Mouse (Mus musculus) c-Kit-positive CD71-positive TER-119-negative erythroid progenitor cells, embryonic 14.5 days (primary cell): ENCODE data around the gene Gm525.
A peak's percentile ranks its signal among the peaks of the same experiment; 100 is the strongest.
"Not testable (repeated sequence)": the region's sequence is repeated elsewhere in the genome, so short reads cannot be mapped to it uniquely, and the experiment has no call there.

Source experiments
- DNase-seq: peaks from one replicate; pipeline ENCODE4 v3.0.0-alpha.2; 2013; ENCODE audit warnings: low read depth

Gm525 gene

GRCm38 (mm10) chr11:89073541-89073940 lies at the start of gene Gm525:
Gm525 (plus strand) TSS chr11:89073841.
- DNase-seq = no peak

GRCm38 (mm10) chr11:89024181-89024881 lies 49.3 kb upstream of the Gm525 start:
- DNase-seq = no peak

GRCm38 (mm10) chr11:89025603-89026002 lies 48.0 kb upstream of the Gm525 start:
- no peak for DNase-seq

- DNase-seq = no peak
Observed at GRCm38 (mm10) chr11:89026117-89026516, 47.5 kb upstream of the Gm525 start.

GRCm38 (mm10) chr11:89027955-89028361 lies 45.7 kb upstream of the Gm525 start:
- peak; percentile 40 for DNase-seq

- peak; percentile 55 for DNase-seq
Observed at GRCm38 (mm10) chr11:89028871-89029405, 44.7 kb upstream of the Gm525 start.

- DNase-seq = no peak
Observed at GRCm38 (mm10) chr11:89030552-89030951, 43.1 kb upstream of the Gm525 start.

GRCm38 (mm10) chr11:89031189-89031588 lies 42.5 kb upstream of the Gm525 start:
- no peak for DNase-seq

GRCm38 (mm10) chr11:89034592-89034991 lies 39.0 kb upstream of the Gm525 start:
- no peak for DNase-seq

GRCm38 (mm10) chr11:89035552-89035951 lies 38.1 kb upstream of the Gm525 start:
- no peak for DNase-seq

- DNase-seq = no peak
Observed at GRCm38 (mm10) chr11:89038496-89038895, 35.1 kb upstream of the Gm525 start.

GRCm38 (mm10) chr11:89039325-89039724 lies 34.3 kb upstream of the Gm525 start:
- DNase-seq = no peak

- not testable (repeated sequence) for DNase-seq
Observed at GRCm38 (mm10) chr11:89041073-89041472, 32.6 kb upstream of the Gm525 start.

- no peak for DNase-seq
Observed at GRCm38 (mm10) chr11:89043046-89043445, 30.6 kb upstream of the Gm525 start.

GRCm38 (mm10) chr11:89045501-89045900 lies 28.1 kb upstream of the Gm525 start:
- DNase-seq = not testable (repeated sequence)

GRCm38 (mm10) chr11:89046021-89046420 lies 27.6 kb upstream of the Gm525 start:
- no peak for DNase-seq

- no peak for DNase-seq
Observed at GRCm38 (mm10) chr11:89051767-89052166, 21.9 kb upstream of the Gm525 start.

- DNase-seq = no peak
Observed at GRCm38 (mm10) chr11:89055931-89056690, 17.5 kb upstream of the Gm525 start.

GRCm38 (mm10) chr11:89058515-89059270 lies 14.9 kb upstream of the Gm525 start:
- DNase-seq = no peak

GRCm38 (mm10) chr11:89059919-89060422 lies 13.7 kb upstream of the Gm525 start:
- DNase-seq = no peak

GRCm38 (mm10) chr11:89060423-89061089 lies 13.1 kb upstream of the Gm525 start:
- peak; percentile 82 for DNase-seq

GRCm38 (mm10) chr11:89061362-89061761 lies 12.3 kb upstream of the Gm525 start:
- DNase-seq = no peak
